Mouse (Mus musculus) left cerebral cortex, postnatal 14 days (tissue): ENCODE results near the gene Comtd1. TPM values are rescaled to one million over a fixed set of nuclear protein-coding genes. Genes with fewer than 3 reads are reported as not detected.
A peak's percentile ranks its signal among the peaks of the same experiment; 100 is the strongest.

Experiments
- DNase-seq, 2 experiments: peaks; one replicate each; pipeline ENCODE4 v3.0.0; 2021 to 2022; ENCODE audit warnings: low spot score in 2 of 2, mixed read lengths in 1 of 2
- intact Hi-C: fragments of 180-260 bp; cut with DNase I; formaldehyde crosslinking; loops from one replicate; pipeline ENCODE4 v1.15.1; 2025
- total RNA-seq, 2 experiments: library from RNA; stranded (reverse); gene quantifications; 2 replicates each; pipeline ENCODE4 v1.2.3; 2021

The Comtd1 gene
- total RNA-seq, 2 experiments from 2014 or later = 27.9 to 30.2 TPM

DNA sequence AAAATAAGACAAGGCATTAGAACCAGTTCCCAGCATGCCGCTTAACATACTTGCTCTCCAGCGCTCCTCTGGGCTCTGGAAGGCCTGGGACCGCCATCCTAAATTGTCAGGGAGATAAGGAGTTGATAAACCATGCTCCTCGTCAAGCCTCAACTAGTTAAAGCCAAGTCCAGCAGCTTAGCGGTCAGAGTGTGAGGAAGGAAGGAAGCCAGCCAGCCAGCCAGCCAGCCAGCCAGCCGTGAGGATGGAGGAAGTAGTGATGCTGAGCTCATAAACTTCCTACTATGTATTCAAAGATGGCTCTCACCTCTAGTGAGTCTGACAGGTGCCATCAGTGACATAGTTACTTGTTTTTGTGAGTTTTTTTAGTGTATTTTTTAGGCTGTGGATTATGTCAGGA lies 5.5 kb downstream of the Comtd1 start:
- DNase-seq = no peak
- intact Hi-C loops = no loop called here

DNA sequence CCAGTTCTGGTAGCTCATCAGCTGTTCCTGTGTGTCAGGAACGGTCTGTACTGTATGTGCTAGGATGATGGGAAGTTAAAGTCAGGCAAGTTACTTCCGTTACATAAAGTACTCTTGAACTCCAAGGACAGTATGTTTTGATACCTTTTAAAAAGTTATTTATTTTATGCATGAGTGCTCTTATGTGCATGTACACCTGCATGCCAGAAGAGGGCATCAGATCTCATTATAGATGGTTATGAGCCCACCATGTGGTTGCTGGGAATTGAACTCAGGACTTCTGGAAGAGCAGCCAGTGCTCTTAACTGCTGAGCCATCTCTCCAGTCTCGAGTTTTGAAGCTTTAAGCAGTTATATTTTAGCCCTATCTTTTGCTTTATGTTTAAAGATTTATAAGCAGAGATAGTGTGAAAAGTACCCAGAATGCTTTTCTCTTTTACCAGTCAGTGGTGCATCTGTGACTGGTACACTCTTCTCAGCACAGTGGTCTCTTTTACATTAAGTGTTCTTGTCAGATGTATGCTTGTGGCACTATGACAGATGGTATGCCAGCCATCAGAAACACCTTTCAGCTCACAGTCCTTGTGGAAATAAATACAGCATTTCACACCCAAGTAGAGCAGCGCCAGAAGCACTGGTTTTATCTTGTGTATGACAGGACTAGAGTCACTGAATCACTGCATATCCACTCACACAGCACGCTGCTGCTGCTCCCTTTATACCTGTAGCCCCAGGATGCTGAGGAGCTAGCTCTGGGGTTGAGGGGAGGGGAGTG lies 6.8 kb downstream of the Comtd1 start:
- intact Hi-C loops = no loop called here
- peak in 1 of 2 experiments; percentile 66 for DNase-seq

DNA sequence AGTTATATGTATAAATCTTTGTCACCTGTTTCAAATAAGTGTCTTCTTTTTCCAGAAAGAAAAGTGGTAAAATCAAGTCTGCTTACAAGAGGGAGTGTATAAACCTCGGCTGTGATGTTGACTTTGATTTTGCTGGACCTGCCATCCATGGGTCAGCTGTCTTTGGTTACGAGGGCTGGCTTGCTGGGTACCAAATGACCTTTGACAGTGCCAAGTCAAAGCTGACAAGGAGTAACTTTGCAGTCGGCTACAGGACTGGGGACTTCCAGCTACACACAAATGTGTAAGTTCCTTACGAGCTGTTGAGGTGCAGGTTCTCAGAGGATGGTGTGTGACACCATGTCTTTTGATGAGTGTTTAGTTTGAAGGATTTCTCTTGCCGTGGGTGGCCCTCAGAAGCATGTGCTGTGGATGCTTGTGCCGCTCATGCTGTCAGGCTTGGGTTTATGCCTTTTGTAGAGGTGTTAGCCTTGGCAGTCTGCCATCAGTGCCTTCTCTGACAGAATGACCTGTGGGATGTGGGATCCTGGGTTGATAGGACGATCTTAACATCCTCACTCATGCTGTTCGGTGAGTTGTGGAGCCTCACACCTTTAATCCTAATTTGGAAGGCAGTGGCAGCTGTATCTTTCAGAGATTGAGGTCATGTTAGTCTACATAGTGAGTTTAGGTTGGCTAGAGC lies 10.3 kb downstream of the Comtd1 start:
- no peak for DNase-seq
- intact Hi-C loops = no loop called here

DNA sequence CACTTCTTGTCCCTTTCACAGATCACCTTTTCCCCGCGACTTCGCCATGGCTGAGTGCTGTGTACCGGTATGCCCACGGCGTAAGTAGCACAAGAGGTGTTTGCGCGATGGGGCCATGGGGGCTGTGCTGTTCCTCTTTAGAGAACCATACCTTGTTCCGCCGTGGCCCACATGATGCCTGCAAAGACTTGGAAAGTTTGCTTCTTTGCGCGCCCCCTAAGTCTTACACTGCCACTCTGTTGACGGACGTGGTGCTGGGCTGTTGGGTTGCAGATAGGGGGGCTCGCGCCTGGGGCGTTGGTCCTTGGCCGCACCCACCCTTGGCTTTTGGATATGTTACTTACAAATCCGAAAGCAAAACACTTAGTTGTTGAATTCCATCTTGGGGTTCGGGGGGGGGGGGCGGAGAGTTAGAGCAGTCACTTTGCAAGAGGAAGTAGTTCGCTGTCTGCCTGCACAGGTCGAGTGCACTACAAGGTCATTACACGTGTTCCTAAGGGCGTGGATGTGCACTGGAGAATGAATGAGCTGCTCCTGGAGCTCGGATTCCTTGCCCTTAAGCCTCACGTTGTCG lies 16.9 kb downstream of the Comtd1 start:
- no peak for DNase-seq
- intact Hi-C loops = loop anchor here (5.0 kb wide), 1 partner anchor 80 kb away; the partner anchor contains the start of genes Dusp13 and Samd8

DNA sequence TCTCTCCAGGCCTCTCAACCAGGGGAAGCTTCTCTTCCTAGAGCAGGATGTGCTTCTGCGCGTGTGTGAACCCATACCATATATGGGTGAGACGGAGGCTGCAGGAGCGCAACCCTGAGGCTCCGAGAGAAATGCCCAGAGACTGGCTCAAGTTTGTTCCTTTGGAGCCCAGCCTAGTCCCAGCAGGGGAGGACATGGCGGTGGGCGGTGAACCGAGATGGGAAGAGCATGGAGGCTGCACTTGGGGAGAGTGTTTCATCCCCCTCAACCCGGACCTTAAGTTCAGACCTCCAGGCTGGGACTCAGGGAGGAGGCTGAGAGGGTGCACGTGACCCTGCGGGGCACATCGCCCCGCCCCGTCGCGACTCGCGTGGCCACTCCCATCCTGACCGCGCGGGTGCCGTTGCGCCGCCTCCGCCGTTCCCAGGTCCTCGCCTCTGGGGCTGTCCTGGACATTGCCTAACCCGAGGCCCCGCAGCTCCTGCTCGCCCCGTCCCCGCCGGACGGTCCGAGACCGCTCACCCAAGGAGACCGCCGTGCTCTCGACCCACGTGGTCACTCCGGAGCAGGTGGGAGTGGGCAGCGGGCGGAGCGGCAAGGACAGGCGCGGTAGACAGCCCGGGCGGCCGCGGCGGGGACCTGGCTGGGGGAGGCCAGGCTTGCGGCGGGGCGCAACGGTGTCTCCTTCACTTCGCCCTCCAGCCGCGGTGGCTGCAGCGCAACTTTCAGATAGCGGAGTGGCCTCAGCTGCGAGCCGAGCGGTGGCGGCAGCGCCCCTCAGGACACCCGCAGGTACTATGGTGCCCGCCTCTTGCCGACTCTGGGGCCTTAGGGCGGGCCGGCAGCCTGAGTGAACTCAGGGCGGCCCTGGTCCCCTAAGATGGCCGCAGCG lies 17.7 kb downstream of the Comtd1 start:
- peak; percentile 95 to 96 for DNase-seq
- intact Hi-C loops = loop anchor here (5.0 kb wide), 1 partner anchor 79 kb away; the partner anchor contains the start of genes Dusp13 and Samd8

DNA sequence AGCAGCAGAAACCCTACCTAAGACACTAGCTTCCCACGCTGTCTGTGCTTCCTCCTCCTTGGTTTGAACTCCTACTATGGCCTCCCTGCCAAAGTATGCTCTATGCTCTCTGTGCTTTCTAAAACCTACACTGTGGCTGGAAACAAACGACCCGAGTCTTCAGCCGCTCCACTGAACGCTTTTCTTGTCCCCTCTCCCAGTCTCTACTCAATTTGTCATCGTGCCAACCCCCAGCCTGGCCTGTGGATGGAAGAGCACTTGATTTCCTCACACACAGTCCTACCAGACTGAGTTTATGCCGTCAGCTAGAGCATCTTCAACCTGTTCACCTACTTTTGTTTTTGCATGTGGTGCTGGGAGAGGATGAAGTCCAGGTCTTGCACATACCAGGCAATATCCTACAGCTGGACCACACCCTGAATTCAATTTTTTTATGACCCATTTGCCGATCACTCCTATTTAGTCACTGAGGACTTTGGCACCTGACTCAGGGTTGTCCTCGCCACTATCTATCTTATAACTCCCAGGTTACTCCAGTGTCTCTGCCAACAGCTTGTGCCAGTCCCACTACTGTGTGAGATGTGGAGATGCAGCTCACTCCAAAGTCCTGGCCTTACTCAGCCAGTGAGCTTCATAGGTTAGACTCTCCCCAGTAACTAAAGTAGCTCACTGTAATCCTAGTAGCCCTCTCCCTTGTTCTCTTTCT lies 22.8 kb downstream of the Comtd1 start:
- no peak for DNase-seq
- intact Hi-C loops = no loop called here

DNA sequence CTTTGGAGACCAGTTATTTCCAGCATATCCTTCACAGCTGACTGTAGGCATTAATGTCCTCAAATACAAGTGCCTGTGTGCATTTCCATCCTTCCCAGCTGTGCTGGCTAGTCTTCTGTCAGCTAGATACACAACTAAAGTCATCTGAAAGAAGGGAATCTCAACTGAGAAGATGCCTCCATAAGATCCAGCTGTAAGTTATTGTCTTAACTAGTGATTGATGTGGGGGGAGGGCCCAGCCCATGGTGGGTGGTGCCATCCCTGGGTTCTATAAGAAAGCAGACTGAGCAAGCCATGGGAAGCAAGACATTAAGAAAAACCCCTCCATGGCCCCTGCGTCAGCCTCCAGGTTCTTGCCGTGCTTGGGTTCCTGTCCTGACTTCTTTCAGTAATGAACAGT lies 23.8 kb downstream of the Comtd1 start, which contains the start of gene Vdac2:
Gene Vdac2 (plus strand): TSS at position 301 of the 400 bp plus-strand sequence.
- intact Hi-C loops = no loop called here
- DNase-seq = no peak

DNA sequence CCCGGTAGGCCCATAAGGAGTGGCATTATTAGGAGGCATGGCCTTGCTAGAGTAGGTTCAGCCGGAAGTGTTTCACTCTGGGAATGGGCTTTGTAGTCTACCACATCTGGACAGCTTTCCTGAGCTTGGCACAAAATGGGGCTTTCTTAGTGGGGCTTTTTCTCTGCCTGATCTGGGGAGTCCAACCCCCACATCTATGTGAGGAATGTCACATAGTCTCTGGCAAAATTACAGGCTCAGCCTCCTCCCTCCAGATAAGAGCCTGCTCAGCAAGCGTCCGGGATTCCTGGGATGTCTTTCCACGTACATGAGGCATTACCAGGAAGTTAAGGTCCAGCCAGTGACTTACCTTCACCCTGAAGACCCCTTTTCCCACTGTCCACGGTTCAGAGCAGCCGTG lies 24.9 kb downstream of the Comtd1 start:
- intact Hi-C loops = no loop called here

DNA sequence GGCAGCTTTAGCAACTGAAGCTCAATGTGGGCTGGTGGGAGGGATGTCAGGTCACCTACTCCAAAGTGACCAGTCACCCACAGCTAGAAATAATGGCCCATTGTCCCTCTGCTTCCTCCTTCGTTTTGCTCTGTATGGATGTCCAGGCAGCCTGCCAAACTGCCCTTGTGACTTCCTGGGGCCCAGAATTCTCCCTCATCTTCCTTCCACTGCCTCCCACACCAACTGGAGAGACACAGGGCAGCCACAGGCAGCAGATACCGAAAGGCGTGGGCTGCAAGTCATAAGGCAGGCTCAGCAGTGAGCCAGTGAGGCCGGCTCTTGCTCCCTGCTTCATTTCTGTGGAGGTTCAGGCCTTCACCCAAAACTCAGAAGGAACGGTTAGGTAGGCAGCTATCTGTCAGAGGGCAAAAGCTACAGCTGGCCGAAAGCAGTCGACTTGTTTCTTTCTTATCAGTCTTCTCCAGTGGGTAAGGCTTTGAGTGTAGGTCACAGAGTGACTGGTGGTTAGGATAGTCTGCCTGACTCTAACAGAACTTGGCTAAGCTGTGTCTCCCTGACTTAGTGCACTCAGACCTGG lies 25.9 kb downstream of the Comtd1 start:
- intact Hi-C loops = no loop called here
- DNase-seq = peak; percentile 70 to 74

More for the DNA sequence above, 24.9 kb downstream of the Comtd1 start:
- DNase-seq = no peak

DNA sequence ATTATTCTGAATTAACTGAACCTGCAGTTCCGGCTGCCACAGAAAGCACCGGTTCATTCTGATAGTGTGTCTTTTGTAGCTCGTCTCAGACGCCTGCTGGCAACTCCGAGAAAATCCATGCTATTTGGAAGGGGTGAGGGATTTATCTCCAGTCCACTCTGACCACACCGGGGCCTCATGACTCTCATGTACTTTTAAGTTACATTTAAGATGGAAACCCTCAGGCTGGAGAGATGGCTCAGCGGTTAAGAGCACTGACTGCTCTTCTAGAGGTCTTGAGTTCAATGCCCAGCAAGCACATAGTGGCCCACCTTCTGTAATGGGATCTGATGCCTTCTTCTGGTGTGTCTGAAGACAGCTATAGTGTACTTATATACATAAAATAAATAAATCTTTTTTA lies 26.5 kb downstream of the Comtd1 start:
- intact Hi-C loops = no loop called here
- DNase-seq = no peak

DNA sequence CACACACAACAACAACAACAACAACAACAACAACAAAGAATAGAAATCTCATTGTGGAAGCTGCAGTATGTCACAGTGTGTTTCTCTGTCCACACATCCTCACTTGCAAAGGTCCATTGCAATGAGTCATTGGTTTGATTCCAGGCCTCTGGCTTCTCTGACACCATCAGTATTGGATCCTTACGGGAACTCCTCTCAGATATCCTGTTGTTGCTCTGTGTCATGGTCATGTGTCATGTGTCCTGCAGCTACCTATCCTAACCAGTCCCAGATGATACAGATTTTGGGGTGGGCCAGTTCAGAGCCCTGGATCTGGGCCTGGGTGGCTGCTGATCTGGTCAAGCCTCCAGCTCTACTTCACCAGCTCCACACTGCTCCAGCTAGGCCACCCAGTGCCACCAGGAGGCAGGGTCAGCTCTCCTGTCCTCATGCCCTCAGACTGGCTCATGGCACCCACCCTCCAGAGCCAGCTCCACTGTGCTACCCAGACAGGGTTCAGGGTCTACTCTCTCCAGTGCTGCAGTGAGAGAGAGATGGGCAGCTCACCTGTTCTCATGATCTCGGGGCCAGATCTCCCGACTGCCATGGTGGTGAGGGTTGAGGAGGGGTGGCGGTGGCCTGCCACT lies 27.8 kb downstream of the Comtd1 start:
- intact Hi-C loops = no loop called here
- DNase-seq = no peak

DNA sequence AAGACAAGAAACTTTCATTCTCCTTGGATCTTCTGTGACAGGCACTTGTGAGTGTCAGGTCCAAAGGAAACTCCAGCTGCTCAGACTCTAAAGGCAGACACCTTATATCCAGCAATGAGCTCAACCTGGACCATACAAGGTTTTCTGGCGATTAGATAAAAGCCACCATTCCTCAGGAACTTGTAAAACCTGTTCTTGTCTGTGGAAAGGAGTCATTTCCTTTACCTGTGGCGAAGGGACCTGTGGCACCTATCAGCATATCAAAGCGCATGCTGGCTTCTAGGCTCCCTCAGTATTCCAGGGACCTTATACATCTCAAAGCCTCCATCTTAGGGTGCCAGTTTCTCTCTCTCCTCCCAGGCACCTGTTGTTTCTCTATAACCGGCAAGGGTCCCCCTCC lies 31.3 kb downstream of the Comtd1 start:
- intact Hi-C loops = no loop called here

DNA sequence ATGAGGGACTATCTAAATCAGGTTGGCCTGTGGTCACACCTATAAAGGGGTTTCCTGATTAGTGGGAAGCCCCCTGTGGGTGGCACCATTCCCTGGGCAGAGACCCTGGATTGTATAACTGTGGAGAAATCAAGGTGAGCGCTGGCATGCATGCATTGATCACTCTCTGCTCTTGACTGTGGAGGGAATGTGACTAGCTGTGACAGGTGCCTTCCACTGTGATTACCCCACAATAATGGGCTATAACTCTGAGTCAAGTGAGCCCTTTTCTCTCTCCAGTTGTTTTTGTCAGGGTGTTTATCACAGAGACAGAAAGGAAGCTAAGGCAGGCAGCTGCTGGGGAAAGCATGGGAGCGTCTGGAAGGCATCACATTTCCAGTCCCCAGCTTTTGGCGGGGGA lies 32.5 kb downstream of the Comtd1 start:
- intact Hi-C loops = no loop called here
- DNase-seq = no peak

More for the DNA sequence above, 31.3 kb downstream of the Comtd1 start:
- DNase-seq = no peak

DNA sequence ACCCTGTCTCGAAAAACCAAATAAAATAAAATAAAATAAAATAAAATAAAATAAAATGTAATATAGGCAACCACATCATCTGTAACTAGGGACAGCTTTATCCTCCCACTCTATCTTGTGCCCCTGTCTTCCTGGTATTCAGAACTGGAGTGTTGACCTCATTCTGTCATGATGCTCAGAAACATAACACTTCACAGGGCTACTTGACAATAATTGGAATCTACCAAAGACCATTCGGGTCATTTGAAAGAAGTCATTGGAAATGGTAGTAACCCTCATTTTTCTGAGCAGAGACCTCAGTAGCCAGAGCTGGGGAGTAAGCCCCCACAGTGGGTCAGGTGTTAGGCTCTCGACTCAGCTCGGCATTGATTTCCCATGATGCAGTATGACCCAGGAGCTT lies 34.2 kb downstream of the Comtd1 start:
- no peak for DNase-seq
- intact Hi-C loops = loop anchor here (5.0 kb wide), 1 partner anchor 33 kb away; the partner anchor contains the start of gene Comtd1

DNA sequence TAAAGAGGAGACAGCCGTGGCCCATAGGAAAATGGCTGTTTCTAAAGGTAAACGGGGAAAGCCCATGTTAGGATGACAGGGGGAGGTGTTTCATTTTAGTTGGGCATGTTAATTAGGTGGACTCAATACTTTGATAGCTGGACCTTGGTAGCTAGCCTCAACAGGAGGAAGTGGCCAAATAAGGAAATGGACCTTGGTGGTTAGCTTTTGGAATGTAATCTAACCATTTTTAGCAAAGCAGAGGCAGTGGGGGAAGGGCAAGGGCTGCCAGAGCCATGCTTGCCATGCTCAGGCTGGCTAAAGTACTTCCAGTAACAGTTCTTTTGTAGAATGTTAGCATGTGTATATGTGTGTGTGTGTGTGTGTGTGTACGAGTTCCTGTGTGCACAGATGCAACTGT lies 34.9 kb downstream of the Comtd1 start:
- intact Hi-C loops = loop anchor here (5.0 kb wide), 1 partner anchor 33 kb away; the partner anchor contains the start of gene Comtd1
- DNase-seq = no peak

DNA sequence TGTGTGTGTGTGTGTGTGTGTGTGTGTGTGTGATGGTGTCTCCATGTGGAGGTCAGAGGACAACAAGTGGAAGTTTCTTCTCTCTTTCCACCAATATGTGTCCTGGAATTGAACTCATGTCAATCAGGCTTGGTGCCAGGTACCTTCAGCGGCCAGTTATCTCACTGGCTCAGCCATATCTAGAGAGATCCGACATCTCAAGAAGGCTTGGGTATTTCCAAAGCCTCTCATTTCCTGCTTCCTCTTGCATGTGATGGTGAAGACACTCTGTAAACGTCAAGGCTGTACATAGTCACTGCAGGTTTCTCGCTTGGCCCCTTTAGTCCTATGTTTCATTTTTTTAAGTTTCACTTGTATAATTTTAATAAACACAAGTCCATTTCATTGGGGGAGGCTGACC lies 35.6 kb downstream of the Comtd1 start:
- no peak for DNase-seq
- intact Hi-C loops = loop anchor here (5.0 kb wide), 1 partner anchor 34 kb away; the partner anchor contains the start of gene Comtd1

DNA sequence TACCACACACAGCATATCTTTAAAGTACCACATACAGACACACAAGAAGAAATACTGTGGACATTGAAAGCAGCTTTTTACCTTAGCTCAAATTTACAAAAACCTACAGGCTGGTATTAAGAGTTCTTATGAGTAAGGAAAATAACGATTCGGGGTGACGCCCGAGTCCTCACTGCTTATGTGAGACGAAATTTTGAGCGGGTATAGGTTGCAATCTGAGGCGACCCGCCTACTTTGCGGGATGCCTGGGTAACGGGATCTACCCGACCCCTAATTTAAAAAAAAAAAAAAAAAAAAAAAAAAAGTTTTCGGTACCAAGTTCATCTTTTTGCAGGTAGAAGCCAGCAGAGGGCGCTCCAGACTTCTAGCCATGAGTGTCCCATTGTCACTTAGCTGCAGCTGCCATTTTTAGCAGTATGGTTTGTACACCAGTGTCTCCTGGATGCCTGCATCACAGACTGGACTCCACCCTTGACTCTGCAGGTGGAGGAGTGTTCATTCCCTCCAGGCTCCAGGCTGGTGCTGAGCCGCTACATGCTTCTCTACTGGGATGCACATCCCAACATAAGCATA lies 36.1 kb downstream of the Comtd1 start:
- DNase-seq = peak in 1 of 2 experiments; percentile 56
- intact Hi-C loops = loop anchor here (5.0 kb wide), 1 partner anchor 35 kb away; the partner anchor contains the start of gene Comtd1
